Mouse (Mus musculus) heart, adult 2 months (tissue): ENCODE results near the gene Gm9507. TPM values are rescaled to one million over a fixed set of nuclear protein-coding genes. Genes with fewer than 3 reads are reported as not detected.
"Not testable (repeated sequence)": the region's sequence is repeated elsewhere in the genome, so short reads cannot be mapped to it uniquely, and the experiment has no call there.

Source experiments
- DNase-seq, 2 experiments: peaks; one replicate each; pipeline ENCODE4 v3.0.0; 2021
- H3K27ac ChIP-seq: fragments of 200-600 bp; 2 replicates; pipeline ENCODE4 v1.8.1; 2022
- H3K27me3 ChIP-seq: fragments of 200-500 bp; 2 replicates; pipeline ENCODE4 v1.6.1; 2012; ENCODE audit warnings: mild to moderate bottlenecking, low read length, inconsistent platforms, mixed read lengths; ENCODE audit not compliant: control insufficient read depth, insufficient read depth
- H3K36me3 ChIP-seq: fragments of 200-500 bp; 2 replicates; pipeline ENCODE4 v1.6.1; 2012; ENCODE audit warnings: low read length, inconsistent platforms; ENCODE audit not compliant: control insufficient read depth, insufficient read depth
- H3K4me1 ChIP-seq: fragments of 200-500 bp; 2 replicates; pipeline ENCODE4 v1.6.1; 2011; ENCODE audit warnings: low read length; ENCODE audit not compliant: control insufficient read depth, insufficient read depth
- H3K4me3 ChIP-seq: fragments of 200-600 bp; 2 replicates; pipeline ENCODE4 v1.8.1; 2022
- H3K79me2 ChIP-seq: fragments of 200-500 bp; replicated peaks from 2 replicates; pipeline ENCODE4 v1.6.1; 2012; ENCODE audit warnings: mild to moderate bottlenecking, inconsistent platforms, low read length, moderate library complexity, mixed read lengths; ENCODE audit not compliant: control insufficient read depth, insufficient read depth
- H3K9ac ChIP-seq: fragments of 200-500 bp; 2 replicates; pipeline ENCODE4 v1.6.1; 2012; ENCODE audit warnings: low read depth, mild to moderate bottlenecking, control low read depth, inconsistent platforms, low read length, mixed read lengths
- CTCF ChIP-seq: fragments of 200-600 bp; IDR thresholded peaks from 2 replicates; pipeline ENCODE4 v1.8.1; 2022; ENCODE audit warnings: antibody characterized with exemption, mild to moderate bottlenecking, moderate library complexity
- EP300 ChIP-seq: fragments of 200-500 bp; IDR thresholded peaks from 2 replicates; pipeline ENCODE4 v1.6.1; 2011; ENCODE audit warnings: low read depth, low read length, control low read depth; ENCODE audit not compliant: insufficient read depth
- POLR2A ChIP-seq: fragments of 200-500 bp; IDR thresholded peaks from 2 replicates; pipeline ENCODE4 v1.6.1; 2011; ENCODE audit warnings: mild to moderate bottlenecking, low read depth, low read length, control low read depth; ENCODE audit not compliant: insufficient read depth
- WGBS: fragments of 180-500 bp; shearing (Covaris S2); methylation state at CpG from one replicate; pipeline ENCODE4 v1.1.7; 2018; 5-methylcytosine and 5-hydroxymethylcytosine counted together
- intact Hi-C: fragments of 180-260 bp; cut with DNase I; formaldehyde crosslinking; loops from one replicate; pipeline ENCODE4 v1.15.1; 2025
- polyA plus RNA-seq: library from polyadenylated mRNA; depleted of rRNA; stranded (reverse); fragments of >200 nt; gene quantifications from 2 replicates; pipeline ENCODE4 v1.2.3, GENCODE M21; 2012
- total RNA-seq, 2 experiments: library from RNA; stranded (reverse); gene quantifications; 2 replicates each; pipeline ENCODE4 v1.2.3; 2021

The Gm9507 gene
- total and polyA plus RNA-seq, 3 experiments, result not detected

DNA sequence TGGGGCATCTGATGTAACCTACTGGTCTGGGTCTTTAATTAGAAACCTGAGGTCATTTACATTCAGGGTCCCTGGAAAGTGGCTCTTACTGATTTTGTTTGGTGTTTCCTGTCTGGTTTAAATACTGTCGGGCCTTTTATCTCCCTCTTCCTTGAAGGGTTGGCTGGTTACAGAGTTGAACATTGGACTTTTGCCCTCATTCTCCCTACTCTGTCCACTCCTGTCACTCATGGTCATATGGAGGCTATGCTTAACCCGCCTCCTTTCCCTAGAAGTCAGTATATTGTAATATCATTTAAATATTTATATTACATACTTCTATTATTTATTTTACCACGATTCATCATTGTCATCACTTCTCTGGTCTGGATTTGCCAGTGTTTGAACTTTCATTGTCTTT, 7.5 kb downstream of the Gm9507 start:
- Histone ChIP-seq H3K9ac (no peak overlapping the region), H3K27me3 (no peaks in the 10 kb centered on the region), H3K36me3 (no peaks in the 10 kb centered on the region), H3K4me3 (no peak overlapping the region), H3K79me2 (no peaks in the 10 kb centered on the region), H3K4me1 (no peaks in the 10 kb centered on the region), H3K27ac (no peak overlapping the region)
- intact Hi-C loops, result no loop called here
- no peak for TF ChIP-seq POLR2A
- no peak for TF ChIP-seq CTCF
- TF ChIP-seq EP300, result no peak
- DNase-seq, result no peak
- WGBS, result 57% methylated on average over 3 of the region's 3 CpGs

DNA sequence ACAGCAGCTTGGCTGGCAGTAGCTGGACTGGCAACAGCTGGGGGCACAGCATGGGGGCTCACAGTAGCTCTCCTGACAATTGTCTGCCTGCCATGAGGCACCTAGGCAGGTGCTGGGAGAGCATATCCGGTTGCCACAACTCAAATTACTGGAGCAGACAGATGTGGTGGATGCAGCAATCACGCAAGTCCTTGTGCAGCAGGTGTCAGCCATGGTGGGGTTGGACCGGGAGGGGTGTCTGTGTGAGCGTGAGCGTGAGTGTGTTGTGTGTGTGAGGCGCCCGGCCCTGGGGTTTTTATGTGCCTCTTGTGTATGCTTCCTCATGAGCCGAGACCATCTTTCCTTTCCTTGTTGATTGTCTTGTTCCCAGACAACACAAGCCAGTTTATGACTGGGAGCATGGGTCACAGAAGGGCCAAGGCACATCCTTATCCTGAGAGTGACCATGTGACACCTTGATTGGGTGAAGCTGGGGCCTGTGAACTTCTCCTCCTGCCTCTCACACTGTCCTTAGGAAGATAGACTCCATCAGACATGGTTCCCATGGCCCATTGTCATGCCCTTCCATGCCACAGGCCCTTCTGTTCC, 12.6 kb downstream of the Gm9507 start, which contains the start of gene Gm19668:
TSS of gene Gm19668 (minus strand) at position 213 of the 588 bp plus-strand sequence.
- H3K79me2 ChIP-seq, result no peaks in the 10 kb centered on the region
- no peaks in the 10 kb centered on the region for H3K27me3 ChIP-seq
- no peaks in the 10 kb centered on the region for H3K4me1 ChIP-seq
- no peak within 1 kb of the TSS for H3K27ac ChIP-seq
- H3K4me3 ChIP-seq, result no peak within 1 kb of the TSS
- H3K36me3 ChIP-seq, result no peaks in the 10 kb centered on the region
- intact Hi-C loops, result loop anchor here (5.0 kb wide), 1 partner anchor 172 kb away; no protein-coding TSS in a partner anchor
- no peak for DNase-seq
- no peak within 1 kb of the TSS for H3K9ac ChIP-seq
- 71% methylated on average over 8 of the region's 8 CpGs for WGBS
- TF ChIP-seq EP300, result no peak
- no peak for TF ChIP-seq CTCF
- no peak for TF ChIP-seq POLR2A

DNA sequence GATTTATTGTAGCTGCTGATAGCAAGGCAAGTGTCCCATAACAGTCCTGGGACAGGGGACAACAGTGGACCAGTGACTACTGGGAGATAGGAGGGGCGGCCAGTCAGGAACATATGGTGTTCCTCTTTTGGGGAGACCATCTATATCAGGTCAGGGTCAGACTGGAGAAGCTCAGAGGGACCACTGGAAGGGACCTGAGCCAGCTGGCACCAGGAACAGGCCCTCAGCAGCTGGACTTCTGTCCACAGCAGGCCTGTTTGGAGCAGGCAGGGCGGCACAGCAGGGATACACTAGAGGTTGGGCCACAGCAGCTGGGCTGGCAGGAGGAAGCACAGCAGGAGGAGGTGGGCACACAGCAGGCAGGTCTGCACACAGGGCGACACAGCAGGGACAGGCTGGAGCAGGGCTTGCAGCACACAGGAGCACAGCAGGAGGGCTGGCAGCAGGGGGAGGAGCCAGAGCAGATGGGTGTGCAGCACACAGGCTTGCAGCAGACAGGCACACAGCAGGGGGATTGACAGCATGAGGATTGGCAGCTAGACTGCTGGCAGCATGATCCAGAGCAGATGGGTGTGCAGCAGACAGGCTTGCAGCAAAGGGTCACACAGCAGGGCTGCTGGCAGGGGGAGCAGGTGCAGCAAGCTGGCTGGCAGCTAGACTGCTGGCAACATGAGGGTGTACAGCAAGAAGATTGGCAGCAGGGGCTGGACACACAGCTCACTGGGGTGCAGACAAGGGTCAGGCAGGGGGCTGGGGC, 13.3 kb downstream of the Gm9507 start:
- H3K27me3 ChIP-seq, H3K27ac ChIP-seq, H3K9ac ChIP-seq, H3K4me3 ChIP-seq, H3K36me3 ChIP-seq, DNase-seq, H3K79me2 ChIP-seq, H3K4me1 ChIP-seq: not testable (repeated sequence)
- WGBS, result 57% methylated on average over 3 of the region's 3 CpGs
- intact Hi-C loops, result loop anchor here (5.0 kb wide), 1 partner anchor 171 kb away; no protein-coding TSS in a partner anchor

DNA sequence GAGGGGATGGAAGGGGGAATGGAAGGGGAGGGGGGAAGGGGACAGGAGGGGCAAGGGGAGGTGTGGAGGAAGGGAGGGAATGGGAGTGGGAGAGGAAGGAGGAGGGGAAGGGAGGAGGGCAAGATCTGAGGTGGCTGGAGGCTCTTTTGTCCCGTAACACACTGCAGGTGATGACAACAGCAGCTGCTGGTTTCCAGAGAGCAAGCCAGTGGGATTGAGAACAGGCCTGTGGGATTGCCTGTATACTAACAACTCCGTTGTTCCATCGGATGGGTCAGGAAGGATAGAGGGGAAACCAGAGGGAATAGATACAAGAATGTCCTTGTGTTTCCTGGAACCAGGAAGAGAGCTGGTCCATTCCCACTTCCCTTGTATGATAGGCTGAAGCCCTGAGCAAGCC, 14.0 kb downstream of the Gm9507 start:
- no peak overlapping the region for H3K27ac ChIP-seq
- no peak overlapping the region for H3K4me3 ChIP-seq
- WGBS, result 8% methylated on average over 3 of the region's 3 CpGs
- H3K36me3 ChIP-seq, result no peaks in the 10 kb centered on the region
- H3K9ac ChIP-seq, result no peak overlapping the region
- intact Hi-C loops, result loop anchor here (5.0 kb wide), 1 partner anchor 170 kb away; no protein-coding TSS in a partner anchor
- no peaks in the 10 kb centered on the region for H3K79me2 ChIP-seq
- DNase-seq, result no peak
- no peaks in the 10 kb centered on the region; the same call in 1 of the 2 replicates for H3K4me1 ChIP-seq
- TF ChIP-seq EP300, result no peak
- TF ChIP-seq POLR2A, result no peak
- no peak for TF ChIP-seq CTCF
- no peaks in the 10 kb centered on the region for H3K27me3 ChIP-seq

DNA sequence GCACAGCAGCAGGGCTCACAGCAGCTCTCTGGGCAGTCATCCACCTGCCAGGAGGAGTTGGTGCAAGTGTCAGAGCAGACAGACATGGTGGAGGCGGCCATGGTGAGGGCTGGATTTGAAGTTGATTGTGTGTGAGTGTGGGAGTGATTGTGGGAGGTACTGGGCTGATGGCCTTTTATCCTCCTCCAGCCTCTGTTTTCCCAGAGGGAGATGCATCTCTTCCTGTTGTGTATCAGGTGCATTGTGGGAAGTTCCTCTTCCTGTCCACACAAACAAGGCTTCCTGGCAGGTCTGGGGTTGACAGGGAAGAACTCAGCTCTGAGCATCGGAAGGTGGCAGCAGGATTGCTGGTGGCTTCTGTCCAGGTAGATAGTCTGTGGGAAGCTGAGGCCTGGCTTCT, 16.7 kb downstream of the Gm9507 start, which contains the start of gene Gm9639:
TSS of gene Gm9639 (minus strand) at position 101 of the 400 bp plus-strand sequence.
- Histone ChIP-seq H3K27ac (no peak within 1 kb of the TSS), H3K36me3 (no peaks in the 10 kb centered on the region), H3K4me3 (no peak within 1 kb of the TSS), H3K27me3 (no peaks in the 10 kb centered on the region), H3K9ac (no peak within 1 kb of the TSS), H3K4me1 (no peaks in the 10 kb centered on the region; the same call in 1 of the 2 replicates), H3K79me2 (no peaks in the 10 kb centered on the region)
- DNase-seq, result no peak
- 48% methylated on average over 2 of the region's 2 CpGs for WGBS
- no peak for TF ChIP-seq POLR2A
- no peak for TF ChIP-seq CTCF
- no peak for TF ChIP-seq EP300
- intact Hi-C loops, result loop anchor here (5.0 kb wide), 1 partner anchor 168 kb away; no protein-coding TSS in a partner anchor

DNA sequence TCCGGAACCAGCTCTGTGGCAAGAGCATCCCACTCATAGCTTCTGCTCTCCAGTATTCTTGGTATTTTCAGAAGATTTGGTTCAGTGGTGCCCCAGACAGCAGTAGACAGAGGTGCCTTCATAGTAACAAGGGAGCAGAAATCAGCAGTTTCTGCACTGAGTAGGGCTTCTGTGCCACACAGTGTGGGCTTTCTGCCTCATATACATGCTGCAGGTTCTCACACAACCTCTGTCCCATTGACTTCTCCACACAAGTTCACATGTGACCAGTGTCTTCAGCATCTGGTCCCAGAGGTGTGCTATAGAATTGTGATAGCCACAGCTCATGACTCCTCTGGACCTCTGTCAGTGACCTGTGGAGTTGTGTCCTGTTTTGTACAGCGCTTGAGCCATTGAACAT, 23.0 kb downstream of the Gm9507 start:
- H3K79me2 ChIP-seq, result no peaks in the 10 kb centered on the region
- no peak for DNase-seq
- no peaks in the 10 kb centered on the region for H3K27me3 ChIP-seq
- no peak overlapping the region for H3K27ac ChIP-seq
- TF ChIP-seq CTCF, result no peak
- no peak for TF ChIP-seq EP300
- TF ChIP-seq POLR2A, result no peak
- no peaks in the 10 kb centered on the region for H3K36me3 ChIP-seq
- H3K4me1 ChIP-seq, result no peaks in the 10 kb centered on the region; the same call in 1 of the 2 replicates
- no peak overlapping the region for H3K9ac ChIP-seq
- no peak overlapping the region for H3K4me3 ChIP-seq
- WGBS, result 68% methylated on average over 2 of the region's 2 CpGs
- intact Hi-C loops, result no loop called here

DNA sequence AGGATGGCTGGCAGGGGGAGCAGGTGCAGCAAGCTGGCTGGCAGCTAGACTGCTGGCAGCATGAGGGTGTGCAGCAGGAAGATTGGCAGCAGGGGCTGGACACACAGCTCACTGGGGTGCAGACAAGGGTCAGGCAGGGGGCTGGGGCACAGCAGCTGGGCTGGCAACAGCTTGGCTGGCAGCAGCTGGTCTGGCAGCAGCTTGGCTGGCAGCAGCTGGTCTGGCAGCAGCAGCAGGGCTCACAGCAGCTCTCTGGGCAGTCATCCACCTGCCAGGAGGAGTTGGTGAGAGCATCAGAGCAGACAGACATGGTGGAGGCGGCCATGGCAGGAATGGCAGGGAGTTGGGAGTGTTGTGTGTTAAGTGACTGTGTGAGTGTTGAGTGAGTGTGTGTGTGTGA, 23.8 kb downstream of the Gm9507 start, which contains the start of gene Gm7137:
TSS of gene Gm7137 (minus strand) at position 325 of the 400 bp plus-strand sequence.
- H3K79me2 ChIP-seq, intact Hi-C loops, H3K27me3 ChIP-seq, H3K4me1 ChIP-seq, H3K27ac ChIP-seq, H3K36me3 ChIP-seq, H3K4me3 ChIP-seq, H3K9ac ChIP-seq: not testable (repeated sequence)
- WGBS, result 45% methylated on average over 1 of the region's 1 CpGs
- DNase-seq, result peak; percentile 29 to 56

DNA sequence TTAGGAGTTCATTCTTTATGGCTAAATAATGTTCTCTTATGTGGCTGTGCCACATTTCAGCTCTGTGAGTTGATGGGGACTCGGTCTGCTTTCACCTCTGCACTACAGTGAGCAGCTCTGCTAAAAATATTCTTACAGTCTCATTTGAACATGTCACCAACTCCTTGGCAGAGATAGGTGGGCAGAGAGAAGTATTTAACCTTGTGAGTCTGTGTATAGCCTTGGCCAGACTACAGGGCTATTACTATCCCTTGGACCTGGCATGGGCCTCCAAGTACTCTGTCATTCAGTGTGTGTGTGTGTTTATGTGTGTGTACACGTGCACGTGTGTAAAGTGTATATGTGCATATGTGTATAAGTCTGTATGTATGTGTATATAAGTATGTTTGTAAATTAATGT, 28.2 kb downstream of the Gm9507 start:
- H3K27me3 ChIP-seq, H3K9ac ChIP-seq, intact Hi-C loops, H3K4me3 ChIP-seq, H3K36me3 ChIP-seq, H3K79me2 ChIP-seq, H3K27ac ChIP-seq, DNase-seq, H3K4me1 ChIP-seq: not testable (repeated sequence)
- WGBS, result 72% methylated on average over 3 of the region's 3 CpGs
